Mouse (Mus musculus) neural tube, embryonic 13.5 days (tissue): ENCODE data around the gene Pus7. TPM values are rescaled to one million over a fixed set of nuclear protein-coding genes. Genes with fewer than 3 reads are reported as not detected.

Experiments used
- ATAC-seq: fragments of 200-750 bp; cut with Nextera tagmentation; 2 replicates; pipeline ENCODE4 v1.8.0; 2017; ENCODE audit warnings: low read depth, mild to moderate bottlenecking, moderate TSS enrichment, moderate library complexity
- H3K27ac ChIP-seq: fragments of 300-500 bp; sonication (generic); replicated peaks from 2 replicates; pipeline ENCODE4 v1.5.1; 2015; ENCODE audit warnings: moderate library complexity, mild to moderate bottlenecking, inconsistent platforms
- H3K27me3 ChIP-seq: fragments of 300-500 bp; sonication (generic); 2 replicates; pipeline ENCODE4 v1.6.1; 2015; ENCODE audit warnings: mild to moderate bottlenecking, inconsistent platforms
- H3K36me3 ChIP-seq: fragments of 300-500 bp; sonication (generic); 2 replicates; pipeline ENCODE4 v1.6.1; 2015; ENCODE audit warnings: mild to moderate bottlenecking, inconsistent platforms
- H3K4me1 ChIP-seq: fragments of 300-500 bp; sonication (generic); replicated peaks from 2 replicates; pipeline ENCODE4 v1.6.1; 2015; ENCODE audit warnings: inconsistent platforms
- H3K4me2 ChIP-seq: fragments of 300-500 bp; sonication (generic); 2 replicates; pipeline ENCODE4 v1.6.1; 2015; ENCODE audit warnings: inconsistent platforms, mild to moderate bottlenecking, moderate library complexity
- H3K4me3 ChIP-seq: fragments of 300-500 bp; sonication (generic); 2 replicates; pipeline ENCODE4 v1.5.1; 2015; ENCODE audit warnings: mild to moderate bottlenecking, inconsistent platforms
- H3K9ac ChIP-seq: fragments of 300-500 bp; sonication (generic); 2 replicates; pipeline ENCODE4 v1.6.1; 2015; ENCODE audit warnings: moderate library complexity, mild to moderate bottlenecking, inconsistent platforms
- H3K9me3 ChIP-seq: fragments of 300-500 bp; sonication (generic); 2 replicates; pipeline ENCODE4 v1.6.1; 2016; ENCODE audit warnings: inconsistent platforms
- WGBS: fragments of 180-500 bp; shearing (Covaris S2); methylation state at CpG from one replicate; pipeline ENCODE4 v1.1.7; 2015; 5-methylcytosine and 5-hydroxymethylcytosine counted together
- polyA plus RNA-seq: library from polyadenylated mRNA; unstranded; fragments of >200 nt; fragmentation: Nextera tagmentation; extraction: Ambion mirVana; gene quantifications from 2 replicates; pipeline ENCODE4 v1.2.1, GENCODE M21; 2015

The Pus7 gene
- polyA plus RNA-seq, 1 experiment from 2014 or later: 18.3 TPM

- ATAC-seq: peak; percentile 86
- WGBS: 3% methylated on average over 47 of the region's 47 CpGs
- H3K9ac ChIP-seq: peak within 1 kb of the TSS; percentile 90
- peak within 1 kb of the TSS; percentile 89 for H3K4me3 ChIP-seq
- H3K27ac ChIP-seq: peak within 1 kb of the TSS; percentile 82
- H3K4me1 ChIP-seq: peaks cover 12% of the 10 kb centered on the region
- no peaks in the 10 kb centered on the region for H3K27me3 ChIP-seq
- peaks cover 12% of the 10 kb centered on the region for H3K36me3 ChIP-seq
- no peaks in the 10 kb centered on the region for H3K9me3 ChIP-seq
- H3K4me2 ChIP-seq: peak within 1 kb of the TSS; percentile 96
These were observed 4.3 kb upstream of the Pus7 start, which contains the start of gene Rint1 for GRCm38 (mm10) chr5:23787536-23788389. Gene Rint1, plus strand, starts transcription at chr5:23787711.

GRCm38 (mm10) chr5:23782051-23782810, 1.3 kb downstream of the Pus7 start:
- Histone ChIP-seq H3K9me3 (no peaks in the 10 kb centered on the region), H3K27ac (no peak overlapping the region), H3K36me3 (0 out of 2 replicates have a peak, but pooled peaks cover 3% of the 10 kb centered on the region), H3K4me1 (peaks cover 12% of the 10 kb centered on the region), H3K9ac (peak overlapping the region; percentile 82), H3K4me2 (peak overlapping the region; percentile 72), H3K4me3 (peak overlapping the region; percentile 68), H3K27me3 (no peaks in the 10 kb centered on the region)
- no peak for ATAC-seq
- 49% methylated on average over 8 of the region's 8 CpGs for WGBS

GRCm38 (mm10) chr5:23781172-23781571, 2.3 kb downstream of the Pus7 start:
- H3K9me3 ChIP-seq: no peaks in the 10 kb centered on the region
- peaks cover 4% of the 10 kb centered on the region; the same call in 1 of the 2 replicates for H3K36me3 ChIP-seq
- no peak overlapping the region for H3K4me3 ChIP-seq
- no peak overlapping the region for H3K4me2 ChIP-seq
- peaks cover 12% of the 10 kb centered on the region for H3K4me1 ChIP-seq
- H3K27me3 ChIP-seq: no peaks in the 10 kb centered on the region
- H3K9ac ChIP-seq: no peak overlapping the region
- ATAC-seq: no peak
- WGBS: 69% methylated on average over 4 of the region's 4 CpGs
- no peak overlapping the region for H3K27ac ChIP-seq

GRCm38 (mm10) chr5:23780516-23780915, 3.0 kb downstream of the Pus7 start:
- no peaks in the 10 kb centered on the region for H3K27me3 ChIP-seq
- ATAC-seq: no peak
- H3K36me3 ChIP-seq: peaks cover 9% of the 10 kb centered on the region
- H3K4me1 ChIP-seq: peaks cover 12% of the 10 kb centered on the region
- H3K27ac ChIP-seq: no peak overlapping the region
- no peaks in the 10 kb centered on the region for H3K9me3 ChIP-seq
- WGBS: 92% methylated on average over 4 of the region's 4 CpGs
- H3K9ac ChIP-seq: no peak overlapping the region
- no peak overlapping the region for H3K4me3 ChIP-seq
- H3K4me2 ChIP-seq: no peak overlapping the region

- Histone ChIP-seq H3K27ac (no peak overlapping the region), H3K27me3 (no peaks in the 10 kb centered on the region), H3K4me1 (no peaks in the 10 kb centered on the region), H3K4me3 (no peak overlapping the region), H3K9ac (no peak overlapping the region), H3K4me2 (no peak overlapping the region), H3K36me3 (peaks cover 30% of the 10 kb centered on the region), H3K9me3 (no peaks in the 10 kb centered on the region)
- ATAC-seq: no peak
- WGBS: 87% methylated on average over 6 of the region's 6 CpGs
These were observed 9.3 kb downstream of the Pus7 start for GRCm38 (mm10) chr5:23774186-23774585.

GRCm38 (mm10) chr5:23771105-23771504, 12.4 kb downstream of the Pus7 start:
- Histone ChIP-seq H3K9ac (no peak overlapping the region), H3K4me2 (no peak overlapping the region), H3K9me3 (no peaks in the 10 kb centered on the region), H3K4me3 (no peak overlapping the region), H3K36me3 (peaks cover 49% of the 10 kb centered on the region), H3K27me3 (no peaks in the 10 kb centered on the region), H3K27ac (no peak overlapping the region), H3K4me1 (no peaks in the 10 kb centered on the region)
- WGBS: 27% methylated on average over 8 of the region's 8 CpGs
- ATAC-seq: no peak

GRCm38 (mm10) chr5:23764557-23764956, 19.0 kb downstream of the Pus7 start:
- no peak for ATAC-seq
- H3K9ac ChIP-seq: no peak overlapping the region
- WGBS: 92% methylated on average over 5 of the region's 5 CpGs
- H3K36me3 ChIP-seq: peaks cover 54% of the 10 kb centered on the region
- no peaks in the 10 kb centered on the region for H3K27me3 ChIP-seq
- no peaks in the 10 kb centered on the region for H3K4me1 ChIP-seq
- H3K4me3 ChIP-seq: no peak overlapping the region
- H3K27ac ChIP-seq: no peak overlapping the region
- no peaks in the 10 kb centered on the region for H3K9me3 ChIP-seq
- no peak overlapping the region for H3K4me2 ChIP-seq

- H3K36me3 ChIP-seq: peaks cover 47% of the 10 kb centered on the region
- H3K27ac ChIP-seq: no peak overlapping the region
- no peak overlapping the region for H3K4me3 ChIP-seq
- no peak overlapping the region for H3K4me2 ChIP-seq
- 92% methylated on average over 6 of the region's 6 CpGs for WGBS
- H3K9me3 ChIP-seq: no peaks in the 10 kb centered on the region
- no peaks in the 10 kb centered on the region for H3K27me3 ChIP-seq
- H3K9ac ChIP-seq: no peak overlapping the region
- H3K4me1 ChIP-seq: no peaks in the 10 kb centered on the region
- ATAC-seq: no peak
These were observed 21.0 kb downstream of the Pus7 start for GRCm38 (mm10) chr5:23762531-23762930.

GRCm38 (mm10) chr5:23758633-23759032, 24.9 kb downstream of the Pus7 start:
- Histone ChIP-seq H3K9ac (no peak overlapping the region), H3K4me3 (no peak overlapping the region), H3K4me1 (no peaks in the 10 kb centered on the region), H3K27ac (no peak overlapping the region), H3K36me3 (peaks cover 44% of the 10 kb centered on the region), H3K27me3 (no peaks in the 10 kb centered on the region), H3K9me3 (no peaks in the 10 kb centered on the region), H3K4me2 (no peak overlapping the region)
- whole genome bisulfite sequencing: 62% methylated on average over 2 of the region's 2 CpGs
- 0 out of 2 replicates have a peak, but pooled peaks have one; percentile 27 for ATAC-seq

- peaks cover 34% of the 10 kb centered on the region for H3K36me3 ChIP-seq
- H3K9ac ChIP-seq: no peak overlapping the region
- 95% methylated on average over 4 of the region's 4 CpGs for WGBS
- ATAC-seq: no peak
- no peak overlapping the region for H3K27ac ChIP-seq
- H3K4me3 ChIP-seq: no peak overlapping the region
- no peaks in the 10 kb centered on the region for H3K4me1 ChIP-seq
- no peak overlapping the region for H3K4me2 ChIP-seq
- no peaks in the 10 kb centered on the region for H3K27me3 ChIP-seq
- H3K9me3 ChIP-seq: no peaks in the 10 kb centered on the region
These were observed 27.1 kb downstream of the Pus7 start for GRCm38 (mm10) chr5:23756368-23756767.

GRCm38 (mm10) chr5:23755591-23755990, 27.9 kb downstream of the Pus7 start:
- no peak overlapping the region for H3K27ac ChIP-seq
- no peaks in the 10 kb centered on the region for H3K4me1 ChIP-seq
- no peak overlapping the region for H3K4me3 ChIP-seq
- ATAC-seq: no peak
- no peak overlapping the region for H3K4me2 ChIP-seq
- H3K36me3 ChIP-seq: peaks cover 36% of the 10 kb centered on the region
- H3K9me3 ChIP-seq: no peaks in the 10 kb centered on the region
- H3K27me3 ChIP-seq: no peaks in the 10 kb centered on the region
- H3K9ac ChIP-seq: no peak overlapping the region
- 96% methylated on average over 9 of the region's 9 CpGs for WGBS

GRCm38 (mm10) chr5:23749882-23750281, 33.6 kb downstream of the Pus7 start:
- no peak overlapping the region for H3K4me3 ChIP-seq
- H3K9ac ChIP-seq: no peak overlapping the region
- H3K36me3 ChIP-seq: peaks cover 43% of the 10 kb centered on the region
- H3K27ac ChIP-seq: no peak overlapping the region
- 64% methylated on average over 2 of the region's 2 CpGs for WGBS
- H3K4me1 ChIP-seq: no peaks in the 10 kb centered on the region
- no peak overlapping the region for H3K4me2 ChIP-seq
- H3K27me3 ChIP-seq: no peaks in the 10 kb centered on the region
- H3K9me3 ChIP-seq: no peaks in the 10 kb centered on the region
- ATAC-seq: no peak
